Mouse (Mus musculus) urinary bladder, postnatal 36 days (tissue): ENCODE data around the gene Mrpl53.
A peak's percentile ranks its signal among the peaks of the same experiment; 100 is the strongest.

Experiments used
- DNase-seq, 2 experiments: peaks; one replicate each; pipeline ENCODE4 v3.0.0; 2022; ENCODE audit warnings: low spot score in 2 of 2, mixed read lengths in 1 of 2

Gene Mrpl53

GRCm38 (mm10) chr6:83108762-83109668, at the start of gene Mrpl53:
Gene Mrpl53 (plus strand): TSS chr6:83109040.
- DNase-seq: peak; percentile 76 to 82

GRCm38 (mm10) chr6:83065995-83066394, 42.8 kb upstream of the Mrpl53 start:
- DNase-seq: no peak

- no peak for DNase-seq
These were observed 42.4 kb upstream of the Mrpl53 start for GRCm38 (mm10) chr6:83066441-83066840.

- no peak for DNase-seq
These were observed 40.6 kb upstream of the Mrpl53 start for GRCm38 (mm10) chr6:83068221-83068620.

GRCm38 (mm10) chr6:83068706-83069487, 39.9 kb upstream of the Mrpl53 start:
- no peak for DNase-seq

- DNase-seq: no peak
These were observed 39.2 kb upstream of the Mrpl53 start for GRCm38 (mm10) chr6:83069488-83070246.

- no peak for DNase-seq
These were observed 38.8 kb upstream of the Mrpl53 start, which contains the start of gene Tlx2 for GRCm38 (mm10) chr6:83070247-83070310. Gene Tlx2 (minus strand): TSS chr6:83070293.

- DNase-seq: peak in 1 of 2 experiments; percentile 28
These were observed 38.3 kb upstream of the Mrpl53 start for GRCm38 (mm10) chr6:83070311-83071219.

- no peak for DNase-seq
These were observed 37.6 kb upstream of the Mrpl53 start for GRCm38 (mm10) chr6:83071220-83071619.

GRCm38 (mm10) chr6:83074979-83075378, 33.9 kb upstream of the Mrpl53 start:
- DNase-seq: no peak

- peak; percentile 20 to 39 for DNase-seq
These were observed 31.1 kb upstream of the Mrpl53 start, which contains the start of gene Pcgf1 for GRCm38 (mm10) chr6:83077630-83078323. Gene Pcgf1 (plus strand): TSS chr6:83077869.

GRCm38 (mm10) chr6:83078324-83078858, 30.4 kb upstream of the Mrpl53 start:
- peak; percentile 99 for DNase-seq

GRCm38 (mm10) chr6:83080210-83080609, 28.6 kb upstream of the Mrpl53 start:
- no peak for DNase-seq

- no peak for DNase-seq
These were observed 25.3 kb upstream of the Mrpl53 start for GRCm38 (mm10) chr6:83083497-83083896.

GRCm38 (mm10) chr6:83084477-83084876, 24.4 kb upstream of the Mrpl53 start:
- no peak for DNase-seq

- DNase-seq: no peak
These were observed 22.5 kb upstream of the Mrpl53 start, which contains the start of gene Lbx2 for GRCm38 (mm10) chr6:83086121-83087035. Gene Lbx2 (plus strand): TSS chr6:83086367.

GRCm38 (mm10) chr6:83087205-83087925, 21.5 kb upstream of the Mrpl53 start:
- peak in 1 of 2 experiments; percentile 11 for DNase-seq

- no peak for DNase-seq
These were observed 20.9 kb upstream of the Mrpl53 start for GRCm38 (mm10) chr6:83087926-83088260.
